Mouse (Mus musculus) liver, embryonic 14.5 days (tissue): ENCODE measurements around the gene Fry. TPM values are rescaled to one million over a fixed set of nuclear protein-coding genes. Genes with fewer than 3 reads are reported as not detected.

Source experiments
- ATAC-seq: fragments of 200-750 bp; cut with Nextera tagmentation; 2 replicates; pipeline ENCODE4 v1.8.0; 2017; ENCODE audit warnings: moderate number of reproducible peaks, mild to moderate bottlenecking, moderate library complexity; ENCODE audit not compliant: insufficient read depth
- DNase-seq, 3 experiments: peaks; one replicate each; pipeline ENCODE4 v3.0.0-alpha.2; 2012 to 2013; ENCODE audit warnings: low read depth in 3 of 3, low spot score in 3 of 3
- H3K27ac ChIP-seq: fragments of 300-500 bp; sonication (generic); 2 replicates; pipeline ENCODE4 v1.5.1; 2014; ENCODE audit warnings: moderate library complexity, mild to moderate bottlenecking, control low read depth, inconsistent platforms
- H3K27me3 ChIP-seq: fragments of 300-500 bp; sonication (generic); 2 replicates; pipeline ENCODE4 v1.6.1; 2014; ENCODE audit warnings: mild to moderate bottlenecking, low read length, moderate library complexity; ENCODE audit not compliant: control insufficient read depth, insufficient read depth
- H3K36me3 ChIP-seq: fragments of 300-500 bp; sonication (generic); replicated peaks from 2 replicates; pipeline ENCODE4 v1.6.1; 2014; ENCODE audit warnings: low read depth; ENCODE audit not compliant: control insufficient read depth, insufficient read depth
- H3K4me1 ChIP-seq, 2 experiments: fragments of 200-500 bp in 1 of 2; fragments of 300-500 bp in 1 of 2; sonication (generic) in 1 of 2; replicated peaks; 2 replicates each; pipeline ENCODE4 v1.6.1; 2012 to 2014; ENCODE audit warnings: antibody characterized with exemption in 1 of 2, inconsistent platforms in 1 of 2, low read length in 1 of 2; ENCODE audit not compliant: control insufficient read depth in 2 of 2, insufficient read depth in 2 of 2
- H3K4me2 ChIP-seq: fragments of 300-500 bp; sonication (generic); 2 replicates; pipeline ENCODE4 v1.6.1; 2014; ENCODE audit warnings: low read depth, mild to moderate bottlenecking, control low read depth, moderate library complexity
- H3K4me3 ChIP-seq, 2 experiments: fragments of 200-500 bp in 1 of 2; fragments of 300-500 bp in 1 of 2; sonication (generic) in 1 of 2; 2 replicates each; pipeline ENCODE4 v1.5.1; 2012 to 2014; ENCODE audit warnings: low read depth in 2 of 2, low read length in 2 of 2, mild to moderate bottlenecking in 2 of 2, control low read depth in 1 of 2, inconsistent platforms in 1 of 2, moderate library complexity in 1 of 2; ENCODE audit not compliant: insufficient read depth in 1 of 2
- H3K9ac ChIP-seq: fragments of 300-500 bp; sonication (generic); replicated peaks from 2 replicates; pipeline ENCODE4 v1.6.1; 2014; ENCODE audit warnings: mild to moderate bottlenecking, control low read depth, moderate library complexity
- H3K9me3 ChIP-seq: fragments of 300-500 bp; sonication (generic); 2 replicates; pipeline ENCODE4 v1.6.1; 2016; ENCODE audit warnings: low read length, mixed read lengths; ENCODE audit not compliant: control insufficient read depth
- CTCF ChIP-seq: IDR thresholded peaks from 2 replicates; pipeline ENCODE4 v1.5.1; 2016; ENCODE audit warnings: antibody characterized with exemption, low read depth, control low read depth
- EP300 ChIP-seq: IDR thresholded peaks from 2 replicates; pipeline ENCODE4 v1.6.1; 2016; ENCODE audit warnings: antibody characterized with exemption, low read depth
- WGBS: fragments of 180-500 bp; shearing (Covaris S2); extraction: QIAGEN DNeasy Blood & Tissue Kit; methylation state at CpG from one replicate; pipeline ENCODE4 v1.1.7; 2014; ENCODE audit not compliant: insufficient replicate concordance; 5-methylcytosine and 5-hydroxymethylcytosine counted together
- polyA plus RNA-seq, 2 experiments: library from polyadenylated mRNA; depleted of rRNA in 1 of 2; stranded (reverse) in 1 of 2; unstranded in 1 of 2; fragments of >200 nt; fragmentation: Nextera tagmentation in 1 of 2; extraction: Ambion mirVana in 1 of 2; gene quantifications; 2 replicates each; pipeline versions ENCODE4 v1.2.1 to v1.2.3; 2012 to 2014

Fry gene
- polyA plus RNA-seq, 2 experiments, result 1.4 to 1.9 TPM

- Histone ChIP-seq H3K27ac (no peak overlapping the region), H3K4me1 (peaks cover 5 to 19% of the 10 kb centered on the region in 2 experiments), H3K4me3 (no peak overlapping the region), H3K9ac (no peak overlapping the region), H3K27me3 (no peaks in the 10 kb centered on the region), H3K36me3 (no peaks in the 10 kb centered on the region), H3K4me2 (no peak overlapping the region), H3K9me3 (no peaks in the 10 kb centered on the region)
- 88% methylated on average over 1 of the region's 1 CpGs for WGBS
- TF ChIP-seq EP300 (no peak), CTCF (no peak)
- no peak for ATAC-seq
- DNase-seq, result no peak
These were observed 62.7 kb downstream of the Fry start for GRCm38 (mm10) chr5:150180985-150181607.

- H3K27me3 ChIP-seq, result no peaks in the 10 kb centered on the region
- H3K4me3 ChIP-seq, result no peak overlapping the region
- H3K4me2 ChIP-seq, result no peak overlapping the region
- ATAC-seq, result no peak
- no peak for TF ChIP-seq EP300
- TF ChIP-seq CTCF, result no peak
- WGBS, result 75% methylated on average over 3 of the region's 3 CpGs
- no peak overlapping the region for H3K27ac ChIP-seq
- H3K36me3 ChIP-seq, result no peaks in the 10 kb centered on the region
- H3K4me1 ChIP-seq, result peaks cover 3 to 12% of the 10 kb centered on the region in 2 experiments
- no peak overlapping the region for H3K9ac ChIP-seq
- no peaks in the 10 kb centered on the region for H3K9me3 ChIP-seq
- DNase-seq, result no peak
These were observed 66.5 kb downstream of the Fry start for GRCm38 (mm10) chr5:150184959-150185358.

- Histone ChIP-seq H3K9me3 (no peaks in the 10 kb centered on the region), H3K4me2 (no peak overlapping the region), H3K27ac (no peak overlapping the region), H3K36me3 (no peaks in the 10 kb centered on the region), H3K4me1 (peaks cover 3 to 12% of the 10 kb centered on the region in 2 experiments), H3K27me3 (no peaks in the 10 kb centered on the region), H3K9ac (no peak overlapping the region), H3K4me3 (no peak overlapping the region)
- 71% methylated on average over 4 of the region's 4 CpGs for WGBS
- DNase-seq (no peak), ATAC-seq (no peak)
- TF ChIP-seq CTCF (no peak), EP300 (no peak)
These were observed 67.7 kb downstream of the Fry start for GRCm38 (mm10) chr5:150186121-150186520.

GRCm38 (mm10) chr5:150186676-150187075 is 68.2 kb downstream of the Fry start:
- WGBS, result 55% methylated on average over 4 of the region's 4 CpGs
- H3K27ac ChIP-seq, result no peak overlapping the region
- no peak overlapping the region for H3K4me3 ChIP-seq
- no peak overlapping the region for H3K4me2 ChIP-seq
- no peaks in the 10 kb centered on the region for H3K36me3 ChIP-seq
- no peak for DNase-seq
- peaks cover 3 to 12% of the 10 kb centered on the region in 2 experiments for H3K4me1 ChIP-seq
- no peaks in the 10 kb centered on the region for H3K9me3 ChIP-seq
- no peaks in the 10 kb centered on the region for H3K27me3 ChIP-seq
- TF ChIP-seq EP300 (peak; percentile 64), CTCF (no peak)
- no peak overlapping the region for H3K9ac ChIP-seq
- peak; percentile 55; the same call in 1 of the 2 replicates for ATAC-seq

- WGBS, result 50% methylated on average over 4 of the region's 4 CpGs
- ATAC-seq (no peak), DNase-seq (no peak)
- Histone ChIP-seq H3K9me3 (no peaks in the 10 kb centered on the region), H3K4me1 (peaks cover 3 to 12% of the 10 kb centered on the region in 2 experiments), H3K27me3 (no peaks in the 10 kb centered on the region), H3K4me3 (no peak overlapping the region), H3K9ac (no peak overlapping the region), H3K27ac (no peak overlapping the region), H3K4me2 (no peak overlapping the region), H3K36me3 (no peaks in the 10 kb centered on the region)
- TF ChIP-seq EP300, result no peak
- TF ChIP-seq CTCF, result no peak
These were observed 69.6 kb downstream of the Fry start for GRCm38 (mm10) chr5:150188031-150188430.
